Mouse (Mus musculus): ENCODE data around the gene Vipas39.

GRCm38 (mm10) chr12:87224950-87225349, 41.1 kb downstream of the Vipas39 start:
- TF ChIP-seq CTCF (IDR thresholded peaks at IDR 0.05) (no peak), POLR2A (IDR thresholded peaks at IDR 0.05; ENCODE audit: insufficient read depth, low read depth, low read length) (no peak), EP300 (IDR thresholded peaks at IDR 0.05; ENCODE audit: insufficient read depth, low read depth, low read length) (no peak)

Measured in heart, adult 2 months (tissue).